Mouse (Mus musculus): Measurements from ENCODE around the gene Gtpbp6. TPM values are rescaled to one million over a fixed set of nuclear protein-coding genes. Genes with fewer than 3 reads are reported as not detected.

Gtpbp6 gene
- polyA plus RNA-seq, 1 experiment from 2014 or later: 7.7 TPM

GRCm38 (mm10) chr5:110106901-110107564 is 964 bp downstream of the Gtpbp6 start:
- peak overlapping the region; percentile 95 for H3K27ac ChIP-seq (replicated peaks)
- peak overlapping the region; percentile 86 for H3K4me3 ChIP-seq (replicated peaks)
- H3K9me3 ChIP-seq (replicated peaks): no peaks in the 10 kb centered on the region
- H3K4me2 ChIP-seq: peak overlapping the region; percentile 97
- WGBS (ENCODE audit: insufficient replicate concordance): 16% methylated on average over 41 of the region's 41 CpGs
- no peaks in the 10 kb centered on the region for H3K27me3 ChIP-seq
- H3K9ac ChIP-seq: peak overlapping the region; percentile 72
- peaks cover 33% of the 10 kb centered on the region for H3K4me1 ChIP-seq (replicated peaks)
- peaks cover 38% of the 10 kb centered on the region for H3K36me3 ChIP-seq (replicated peaks)
- peak; percentile 12 for ATAC-seq (ENCODE audit: insufficient read depth)

GRCm38 (mm10) chr5:110106140-110106871 is 1.7 kb downstream of the Gtpbp6 start:
- ATAC-seq (ENCODE audit: insufficient read depth): no peak
- peak overlapping the region; percentile 97 for H3K4me2 ChIP-seq
- no peak overlapping the region for H3K27ac ChIP-seq (replicated peaks)
- H3K9ac ChIP-seq: no peak overlapping the region
- WGBS (ENCODE audit: insufficient replicate concordance): 90% methylated on average over 26 of the region's 26 CpGs
- peaks cover 38% of the 10 kb centered on the region for H3K36me3 ChIP-seq (replicated peaks)
- peaks cover 41% of the 10 kb centered on the region for H3K4me1 ChIP-seq (replicated peaks)
- H3K4me3 ChIP-seq (replicated peaks): peak overlapping the region; percentile 86
- H3K9me3 ChIP-seq (replicated peaks): no peaks in the 10 kb centered on the region
- peaks cover 7% of the 10 kb centered on the region for H3K27me3 ChIP-seq

- Histone ChIP-seq H3K4me1 (replicated peaks) (peaks cover 42% of the 10 kb centered on the region), H3K9me3 (replicated peaks) (no peaks in the 10 kb centered on the region), H3K4me3 (replicated peaks) (no peak overlapping the region), H3K27ac (replicated peaks) (no peak overlapping the region), H3K36me3 (replicated peaks) (peaks cover 38% of the 10 kb centered on the region), H3K27me3 (peaks cover 22% of the 10 kb centered on the region), H3K9ac (no peak overlapping the region), H3K4me2 (no peak overlapping the region)
- 88% methylated on average over 36 of the region's 36 CpGs for WGBS (ENCODE audit: insufficient replicate concordance)
- ATAC-seq (ENCODE audit: insufficient read depth): no peak
Observed at GRCm38 (mm10) chr5:110104616-110105380, 3.2 kb downstream of the Gtpbp6 start.

- H3K9me3 ChIP-seq (replicated peaks): no peaks in the 10 kb centered on the region
- no peak overlapping the region for H3K4me2 ChIP-seq
- no peak overlapping the region for H3K27ac ChIP-seq (replicated peaks)
- no peak for ATAC-seq (ENCODE audit: insufficient read depth)
- 82% methylated on average over 27 of the region's 27 CpGs for WGBS (ENCODE audit: insufficient replicate concordance)
- H3K9ac ChIP-seq: no peak overlapping the region
- H3K4me1 ChIP-seq (replicated peaks): peaks cover 42% of the 10 kb centered on the region
- H3K4me3 ChIP-seq (replicated peaks): no peak overlapping the region
- H3K27me3 ChIP-seq: peaks cover 26% of the 10 kb centered on the region
- peaks cover 38% of the 10 kb centered on the region for H3K36me3 ChIP-seq (replicated peaks)
Observed at GRCm38 (mm10) chr5:110103901-110104615, 3.9 kb downstream of the Gtpbp6 start.

- ATAC-seq (ENCODE audit: insufficient read depth): no peak
- Histone ChIP-seq H3K9me3 (replicated peaks) (no peaks in the 10 kb centered on the region), H3K9ac (no peak overlapping the region), H3K4me3 (replicated peaks) (no peak overlapping the region), H3K27me3 (peaks cover 26% of the 10 kb centered on the region), H3K4me1 (replicated peaks) (peaks cover 36% of the 10 kb centered on the region), H3K4me2 (no peak overlapping the region), H3K27ac (replicated peaks) (no peak overlapping the region), H3K36me3 (replicated peaks) (peaks cover 38% of the 10 kb centered on the region)
- WGBS (ENCODE audit: insufficient replicate concordance): 80% methylated on average over 19 of the region's 19 CpGs
Observed at GRCm38 (mm10) chr5:110102853-110103625, 5.0 kb downstream of the Gtpbp6 start.

GRCm38 (mm10) chr5:110102429-110102828 is 5.6 kb downstream of the Gtpbp6 start:
- WGBS (ENCODE audit: insufficient replicate concordance): 76% methylated on average over 13 of the region's 13 CpGs

GRCm38 (mm10) chr5:110101716-110102347 is 6.2 kb downstream of the Gtpbp6 start:
- peaks cover 26% of the 10 kb centered on the region for H3K27me3 ChIP-seq
- peaks cover 38% of the 10 kb centered on the region for H3K36me3 ChIP-seq (replicated peaks)
- peak overlapping the region; percentile 63 for H3K4me2 ChIP-seq
- no peak overlapping the region for H3K9ac ChIP-seq
- H3K27ac ChIP-seq (replicated peaks): no peak overlapping the region
- no peaks in the 10 kb centered on the region for H3K9me3 ChIP-seq (replicated peaks)
- 11% methylated on average over 34 of the region's 34 CpGs for whole genome bisulfite sequencing (ENCODE audit: insufficient replicate concordance)
- 0 out of 2 replicates have a peak, but pooled peaks have one; percentile 4 for ATAC-seq (ENCODE audit: insufficient read depth)
- H3K4me3 ChIP-seq (replicated peaks): peak overlapping the region; percentile 33
- peaks cover 27% of the 10 kb centered on the region for H3K4me1 ChIP-seq (replicated peaks)

More at GRCm38 (mm10) chr5:110102429-110102828, 5.6 kb downstream of the Gtpbp6 start:
- Histone ChIP-seq H3K27ac (replicated peaks) (no peak overlapping the region), H3K27me3 (peaks cover 26% of the 10 kb centered on the region), H3K4me2 (no peak overlapping the region), H3K9ac (no peak overlapping the region), H3K4me1 (replicated peaks) (peaks cover 33% of the 10 kb centered on the region), H3K4me3 (replicated peaks) (no peak overlapping the region), H3K36me3 (replicated peaks) (peaks cover 38% of the 10 kb centered on the region), H3K9me3 (replicated peaks) (no peaks in the 10 kb centered on the region)
- ATAC-seq (ENCODE audit: insufficient read depth): no peak

- Histone ChIP-seq H3K9ac (no peak overlapping the region; the same call in 1 of the 2 replicates), H3K9me3 (replicated peaks) (no peaks in the 10 kb centered on the region), H3K27ac (replicated peaks) (no peak overlapping the region), H3K4me1 (replicated peaks) (peaks cover 20% of the 10 kb centered on the region), H3K4me3 (replicated peaks) (peak overlapping the region; percentile 33), H3K36me3 (replicated peaks) (peaks cover 33% of the 10 kb centered on the region), H3K4me2 (peak overlapping the region; percentile 63), H3K27me3 (peaks cover 26% of the 10 kb centered on the region)
- ATAC-seq (ENCODE audit: insufficient read depth): peak; percentile 20; the same call in 1 of the 2 replicates
- WGBS (ENCODE audit: insufficient replicate concordance): under 1% methylated on average over 36 of the region's 37 CpGs
Observed at GRCm38 (mm10) chr5:110100921-110101631, 6.9 kb downstream of the Gtpbp6 start.
